Mouse (Mus musculus) inflammation-experienced regulatory T-cells, adult 6 months (primary cell): ENCODE results near the gene Cgref1. TPM values are rescaled to one million over a fixed set of nuclear protein-coding genes. Genes with fewer than 3 reads are reported as not detected.

Source experiments
- ATAC-seq: one replicate; pipeline ENCODE4 v1.8.0; 2017
- polyA plus RNA-seq, 3 experiments: library from polyadenylated mRNA; unstranded; fragments of 100-300 nt; shearing (Covaris generic); gene quantifications; one replicate each; pipeline ENCODE4 v1.2.1; 2017

Cgref1 gene
- polyA plus RNA-seq, result not detected

DNA sequence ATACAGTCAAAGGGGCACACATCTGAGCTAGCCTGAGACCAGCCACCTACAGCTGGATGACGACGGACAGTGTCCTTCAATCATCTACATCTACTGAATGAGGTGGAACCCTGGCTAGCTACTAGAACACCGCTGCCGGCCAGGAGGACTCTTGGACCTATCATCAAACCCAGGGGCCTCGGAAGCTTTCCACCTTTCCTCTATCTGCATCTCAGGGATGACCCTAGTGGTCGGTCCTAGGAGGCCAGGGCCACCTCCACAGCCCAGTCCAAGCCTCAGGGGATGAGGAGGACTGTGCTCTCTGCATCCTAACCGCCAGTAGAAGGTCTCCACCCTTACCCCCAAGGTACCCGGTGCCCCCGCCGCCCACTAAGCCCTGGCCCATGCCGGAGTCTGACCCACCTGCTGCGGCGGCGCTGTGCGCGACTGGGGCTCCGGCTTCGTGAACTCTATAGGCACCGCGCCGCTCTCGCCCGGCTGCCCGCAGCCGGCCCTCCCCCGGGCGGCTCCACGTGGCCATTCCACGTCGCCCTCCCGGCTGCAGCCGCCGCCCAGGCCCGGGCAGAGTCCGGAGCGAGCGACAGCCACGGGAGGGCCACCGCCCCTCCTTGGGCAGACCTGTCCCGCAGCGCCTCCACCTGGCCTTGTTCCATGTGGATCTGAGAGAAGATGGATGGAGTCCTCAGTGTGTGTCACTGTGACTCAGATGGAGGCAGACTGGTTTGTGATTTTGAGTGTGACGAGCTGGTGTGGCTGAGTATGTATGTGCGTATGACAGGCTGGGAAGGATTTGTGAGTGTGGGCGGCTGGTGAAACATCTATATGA lies at the start of gene Cgref1:
TSS of gene Cgref1 (minus strand) at position 636 of the 826 bp plus-strand sequence.
- ATAC-seq, result no peak

DNA sequence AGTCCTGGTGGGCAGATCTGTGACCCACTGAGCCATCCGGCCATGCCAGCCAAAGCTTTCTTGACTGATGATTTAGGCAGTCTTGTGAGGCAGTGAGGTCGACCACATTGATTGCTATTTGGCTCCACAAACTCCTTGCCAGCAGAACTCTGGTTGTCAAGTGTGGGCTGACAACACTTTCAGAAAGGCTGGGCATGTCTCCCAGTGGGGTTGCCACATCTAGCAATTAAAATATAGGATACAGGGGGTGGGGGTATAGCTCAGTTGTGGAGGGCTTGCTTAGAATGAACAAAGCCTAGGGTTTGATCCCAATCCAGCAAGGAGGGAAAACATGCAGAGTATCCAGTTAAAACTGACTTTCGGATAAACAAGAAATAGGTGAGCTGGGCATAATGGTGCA lies 48.7 kb upstream of the Cgref1 start:
- ATAC-seq, result no peak

DNA sequence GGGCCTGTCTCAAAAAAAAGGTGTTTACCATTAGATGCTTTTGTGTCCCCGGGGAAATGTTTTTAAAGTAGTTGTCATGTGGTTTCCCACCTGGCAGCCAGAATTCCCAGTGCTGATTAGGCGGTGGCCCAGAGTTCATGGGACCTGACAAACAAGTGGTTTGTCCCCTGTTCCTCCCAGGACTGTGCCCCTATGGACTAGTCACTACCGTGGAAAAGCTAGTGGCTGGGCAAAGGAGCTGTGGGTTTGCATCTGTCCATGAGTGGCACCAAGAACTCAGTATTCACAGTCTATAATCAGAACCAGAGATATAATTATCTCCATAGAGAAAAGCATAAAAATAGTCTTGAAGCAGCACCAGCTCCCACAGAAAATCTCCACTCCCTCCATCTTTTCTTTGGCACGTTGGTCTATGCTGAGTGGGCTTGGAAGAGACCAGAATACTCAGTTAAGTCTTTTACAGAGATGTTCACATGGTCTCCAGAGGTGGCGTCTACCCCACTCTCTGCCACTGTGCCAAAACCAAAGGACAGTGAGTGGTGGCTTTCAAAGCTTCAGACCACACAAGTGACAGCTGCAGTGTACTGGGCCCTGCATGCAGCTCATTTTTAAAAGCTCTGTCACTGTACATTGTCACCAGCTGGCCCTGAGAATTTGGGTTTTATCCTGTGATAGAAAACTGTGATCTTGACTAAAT lies 47.7 kb upstream of the Cgref1 start:
- ATAC-seq, result no peak

DNA sequence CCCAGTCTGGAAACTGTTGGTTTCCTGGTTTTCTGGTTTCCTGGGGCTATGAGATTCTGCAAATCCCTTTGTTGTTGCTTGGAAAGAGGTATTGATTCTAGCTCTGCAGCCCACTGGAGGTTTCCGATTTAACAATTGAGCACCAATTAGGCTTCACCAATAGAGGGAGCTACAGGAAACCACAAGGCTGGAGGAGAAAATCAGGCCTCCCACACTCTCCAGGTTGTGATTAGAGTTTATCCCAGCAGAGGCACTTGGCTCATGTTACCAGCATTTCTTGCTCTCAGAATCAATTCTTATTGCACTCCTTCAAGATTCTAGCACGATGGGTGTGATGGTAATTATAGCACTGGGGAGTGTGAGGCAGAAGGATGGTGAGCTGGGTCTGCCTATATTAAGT lies 37.0 kb upstream of the Cgref1 start:
- no peak for ATAC-seq

DNA sequence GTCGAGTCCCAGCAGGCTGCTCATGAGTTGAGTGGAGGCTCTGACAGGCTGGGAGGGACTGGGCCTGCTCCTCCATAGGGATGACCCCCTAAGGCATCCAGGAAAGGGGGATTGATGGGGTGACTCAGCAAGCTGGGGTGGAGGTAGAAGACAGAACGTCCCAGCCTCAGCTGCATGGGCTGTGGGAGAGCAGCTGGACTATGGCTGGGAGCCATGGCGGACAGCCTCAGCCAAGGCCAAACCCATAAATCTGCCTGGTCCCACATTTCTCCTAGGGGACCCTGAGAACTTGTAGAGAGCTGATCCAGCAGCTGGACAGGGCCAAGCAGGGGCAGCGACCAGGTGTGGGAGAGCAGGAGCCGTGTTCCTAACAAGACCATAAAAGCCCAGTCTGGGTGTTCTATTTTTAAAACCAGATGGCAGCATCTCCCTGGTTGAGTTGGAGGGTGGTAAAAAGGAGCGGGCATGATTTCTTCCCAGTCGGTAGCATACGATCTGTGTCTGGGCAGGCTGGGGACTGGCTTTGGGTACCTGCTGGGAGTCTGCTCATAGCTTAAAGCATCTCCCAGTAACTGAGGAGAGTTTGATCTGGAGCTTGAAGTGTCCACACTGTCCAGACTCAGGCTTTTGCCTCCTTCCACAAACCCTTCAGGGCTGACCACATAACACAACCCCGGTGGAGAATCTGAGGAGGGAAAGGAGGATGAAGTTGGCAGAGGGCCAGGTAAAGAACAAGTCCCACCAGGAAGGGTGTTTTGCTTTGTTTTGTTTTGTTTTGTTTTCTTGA lies 29.7 kb upstream of the Cgref1 start:
- no peak for ATAC-seq

DNA sequence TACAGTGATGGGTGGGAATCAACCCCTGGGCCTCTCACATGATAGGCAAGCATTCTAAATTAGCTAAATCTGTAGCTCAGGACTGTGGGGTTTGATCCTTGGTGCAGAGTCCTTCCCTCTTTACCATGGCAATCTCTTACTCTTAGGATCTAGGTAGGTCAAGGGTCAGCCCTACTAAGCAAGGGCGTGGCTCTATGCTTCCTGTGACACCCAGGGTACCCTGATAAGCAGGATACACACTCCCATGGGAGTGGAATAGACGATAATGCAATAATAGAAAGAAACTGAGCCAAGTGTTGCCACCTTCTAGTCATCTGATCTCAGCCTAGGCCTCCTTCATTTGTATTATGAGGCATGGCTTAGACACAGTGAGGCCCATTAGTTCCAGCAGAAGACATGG lies 24.0 kb upstream of the Cgref1 start:
- no peak for ATAC-seq

DNA sequence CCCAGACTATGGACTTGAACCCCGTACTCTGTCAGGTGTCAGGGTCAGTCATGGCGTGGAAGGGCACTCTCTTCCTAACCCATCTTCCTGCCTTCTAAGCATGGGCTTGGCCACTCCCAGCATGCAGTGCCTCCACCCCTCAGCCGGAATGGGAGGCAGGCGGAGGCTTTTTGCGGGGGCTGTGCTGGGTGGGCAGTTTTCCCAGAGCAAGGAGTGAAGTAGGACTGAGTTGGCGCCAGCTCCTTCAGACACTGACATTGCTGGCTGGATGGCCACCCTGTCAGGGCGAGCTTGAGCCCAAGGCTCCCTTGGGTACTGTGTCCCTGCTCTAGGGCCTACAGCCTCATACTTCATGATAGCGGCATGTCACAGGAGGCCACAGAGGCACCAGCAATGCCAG lies 23.0 kb upstream of the Cgref1 start, which contains the start of gene Tcf23:
TSS of gene Tcf23 (plus strand) at position 247 of the 400 bp plus-strand sequence.
- no peak for ATAC-seq

DNA sequence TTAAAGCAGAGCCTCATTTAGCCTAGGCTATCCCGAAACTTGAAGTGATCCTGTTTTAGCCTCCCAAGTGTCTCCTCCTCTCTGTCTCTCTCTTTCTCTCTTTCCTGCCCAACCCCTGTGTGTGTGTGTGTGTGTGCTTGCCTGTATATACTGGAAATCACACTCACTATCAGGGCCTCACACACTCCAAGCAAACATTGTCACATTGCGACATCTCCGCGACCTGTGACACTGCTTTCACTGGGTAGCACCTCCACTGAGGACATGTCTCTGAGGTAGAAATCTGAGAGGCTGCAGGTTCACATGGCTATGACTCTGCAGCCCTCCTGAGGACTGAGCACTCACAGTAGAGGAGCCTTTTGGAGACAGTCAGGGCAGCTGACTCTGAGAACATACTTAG lies 20.8 kb upstream of the Cgref1 start:
- ATAC-seq, result no peak

DNA sequence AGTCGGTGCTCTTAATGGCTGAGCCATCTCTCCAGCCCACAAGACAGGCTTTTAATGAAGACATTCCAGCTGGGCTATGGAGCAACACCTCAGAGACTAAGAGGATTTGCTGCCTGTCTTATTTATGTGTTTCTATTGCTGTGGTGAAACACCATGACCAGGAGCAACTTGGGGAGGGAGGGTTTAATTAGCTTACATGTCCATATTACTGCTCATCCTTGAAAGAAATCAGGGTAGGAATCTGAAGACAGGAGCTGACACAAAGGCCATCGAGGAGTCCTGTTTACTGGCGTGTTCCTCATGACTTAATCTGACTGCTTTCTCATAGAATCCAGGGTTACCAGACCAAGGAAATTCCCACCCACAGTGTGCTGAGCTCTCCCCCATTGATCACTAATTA lies 18.5 kb upstream of the Cgref1 start:
- ATAC-seq, result no peak

DNA sequence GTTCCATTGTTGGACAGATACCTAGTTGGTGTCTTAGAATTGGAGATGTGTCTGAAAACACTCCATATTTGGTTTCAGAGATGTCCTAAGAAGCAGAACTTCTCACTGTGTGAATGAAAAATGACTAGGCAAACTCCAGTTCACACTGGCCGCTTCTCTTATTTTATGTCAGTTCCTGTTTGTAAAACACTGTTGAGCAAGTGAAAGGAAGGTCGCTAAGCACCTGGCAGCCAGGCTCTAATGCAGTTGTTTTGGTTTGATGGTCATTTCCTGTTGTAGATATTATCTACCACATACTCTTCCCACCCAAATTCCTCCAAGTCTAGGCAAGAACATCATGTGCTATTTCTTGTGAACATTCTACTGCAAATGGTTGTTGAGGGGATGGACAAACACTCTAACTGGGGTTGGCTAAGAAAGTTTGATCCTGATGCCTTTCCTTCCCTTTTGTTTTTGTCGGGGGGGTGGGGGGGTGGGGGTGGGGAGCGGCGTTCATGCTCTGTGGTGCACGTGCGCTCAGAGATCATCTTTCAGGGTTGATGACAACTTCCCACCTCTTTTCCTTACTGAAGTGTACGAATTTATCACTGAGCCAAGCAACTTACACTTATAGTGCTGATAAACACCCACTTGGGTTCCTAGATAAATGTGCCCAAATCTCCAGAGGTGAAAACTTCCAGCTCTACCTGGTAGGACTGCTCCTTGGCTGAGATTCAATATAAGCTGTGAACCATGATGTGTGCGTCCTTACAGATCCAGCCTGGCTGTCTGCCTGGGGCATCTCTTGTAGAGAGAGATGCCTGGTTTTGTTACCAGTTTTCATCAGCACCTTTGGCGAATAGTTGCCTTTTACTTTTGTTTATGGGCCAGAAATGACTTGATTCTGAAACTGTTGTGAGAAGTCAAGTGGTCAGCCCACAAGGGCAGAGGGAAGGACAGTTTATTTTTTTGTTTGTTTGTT lies 16.4 kb upstream of the Cgref1 start:
- peak; percentile 32 for ATAC-seq

DNA sequence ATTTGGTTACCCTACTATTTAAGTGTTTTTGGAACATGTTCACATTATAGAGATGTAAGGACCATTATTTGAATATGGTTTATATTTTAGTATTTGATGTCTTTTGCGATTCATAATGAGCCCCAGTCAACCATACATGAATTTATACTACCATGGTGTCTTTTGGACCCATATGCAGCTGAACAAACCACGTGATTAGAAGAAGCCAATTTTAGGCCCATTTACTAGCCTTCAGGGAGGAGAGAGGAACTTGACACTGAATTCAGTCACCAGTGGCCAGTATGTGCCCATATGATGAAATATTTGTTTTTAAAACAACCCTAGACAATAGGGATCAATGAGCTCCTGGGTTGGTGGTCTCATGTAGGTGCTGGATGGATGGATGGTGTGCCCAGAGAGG lies 15.4 kb upstream of the Cgref1 start:
- no peak for ATAC-seq

DNA sequence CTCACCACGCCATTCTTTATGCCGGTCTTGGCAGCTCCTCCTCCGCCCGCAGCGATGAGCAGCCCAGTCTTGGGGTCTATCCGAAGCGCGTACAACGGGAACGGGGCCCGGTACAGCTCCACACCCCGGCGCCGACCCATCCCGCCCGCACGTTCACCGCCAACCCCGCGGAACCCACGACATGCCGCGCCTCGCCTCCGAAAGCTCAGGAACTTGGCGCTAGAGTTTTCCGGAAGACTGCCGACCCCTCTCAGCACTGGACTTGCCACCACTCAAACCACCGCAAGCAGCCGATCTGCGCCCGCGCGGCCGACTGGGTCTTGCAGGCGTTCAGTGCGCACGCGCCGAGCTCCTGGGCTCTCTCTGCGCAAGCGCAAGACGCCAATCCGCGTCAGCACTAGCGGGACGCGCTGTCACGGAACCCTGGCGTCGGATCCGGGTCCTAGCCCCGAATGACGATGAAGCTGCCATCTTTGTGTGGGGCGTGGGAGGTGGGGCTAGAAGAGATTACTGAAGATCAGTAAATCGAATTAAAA lies 14.6 kb upstream of the Cgref1 start, which contains the start of gene Preb:
TSS of gene Preb (minus strand) at position 396 of the 536 bp plus-strand sequence.
- ATAC-seq, result peak; percentile 93

DNA sequence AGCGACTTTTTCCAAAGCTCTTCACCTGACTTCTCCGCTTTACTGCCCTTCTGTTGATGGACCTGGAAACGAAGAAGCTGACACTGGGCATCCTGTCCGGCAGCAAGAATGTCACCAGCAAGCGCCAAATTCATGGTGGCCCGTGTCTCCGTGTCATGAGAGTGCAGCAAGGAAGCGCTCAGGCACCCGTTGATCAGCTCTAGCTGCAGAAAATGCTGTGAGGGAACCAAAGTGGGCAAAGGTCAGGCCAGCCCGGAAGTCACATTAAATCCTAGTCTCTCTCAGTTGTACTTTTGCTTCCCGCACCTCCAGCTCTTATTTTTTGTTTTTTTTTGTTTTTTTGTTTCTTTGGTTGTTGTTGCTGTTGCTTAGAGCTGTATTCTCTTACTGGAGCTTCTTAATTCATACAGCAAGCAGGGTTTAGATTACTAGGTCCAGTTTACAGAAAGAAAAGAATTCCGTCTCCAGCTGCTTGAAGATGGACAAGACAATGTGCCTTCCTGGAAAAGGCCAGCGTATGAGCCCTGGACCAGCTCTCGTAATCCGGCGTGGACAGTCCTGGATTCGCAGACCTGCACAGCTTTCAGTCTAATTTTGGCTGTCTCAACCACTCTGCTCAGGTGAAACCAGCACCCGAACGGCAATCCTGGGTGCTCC lies 13.9 kb upstream of the Cgref1 start:
- no peak for ATAC-seq

DNA sequence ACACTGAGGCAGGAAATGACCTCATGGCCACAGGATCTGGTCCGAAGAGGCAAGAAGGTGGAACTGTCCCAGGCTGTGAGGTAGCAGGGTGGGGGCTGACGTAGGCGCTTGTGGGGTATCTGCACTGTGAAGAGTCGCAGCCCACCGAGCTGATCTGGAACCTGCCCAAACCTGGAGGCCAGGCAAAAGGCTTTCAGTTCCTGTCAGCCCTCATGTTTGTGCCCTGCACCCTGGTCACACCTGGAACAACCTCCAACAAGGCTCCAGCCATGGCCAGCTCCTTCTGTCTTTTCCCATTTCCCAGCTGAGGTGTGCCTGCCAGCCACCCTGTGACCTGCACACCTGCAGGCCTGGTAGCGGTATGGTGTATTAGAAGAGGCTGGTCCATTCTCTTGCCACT lies 12.5 kb upstream of the Cgref1 start:
- ATAC-seq, result no peak

DNA sequence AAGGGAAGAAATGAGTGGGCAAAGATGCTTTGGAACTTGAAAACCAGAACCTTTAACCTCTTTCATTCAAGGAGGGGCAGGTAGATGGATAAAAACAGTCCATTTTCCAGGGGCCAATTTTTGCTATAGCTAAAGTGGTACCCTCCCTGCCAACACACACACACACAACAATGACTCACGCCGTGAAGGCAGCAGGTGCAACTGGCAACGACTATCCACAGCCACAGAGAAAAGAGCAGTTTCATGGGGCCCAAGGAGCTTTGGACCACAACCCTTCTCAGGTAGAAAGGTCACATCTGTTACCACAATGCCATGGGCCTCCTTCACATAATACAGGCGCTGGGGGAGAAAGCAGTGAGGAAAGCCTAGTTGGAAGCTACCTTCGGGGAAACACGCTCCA lies 10.4 kb upstream of the Cgref1 start:
- ATAC-seq, result no peak

DNA sequence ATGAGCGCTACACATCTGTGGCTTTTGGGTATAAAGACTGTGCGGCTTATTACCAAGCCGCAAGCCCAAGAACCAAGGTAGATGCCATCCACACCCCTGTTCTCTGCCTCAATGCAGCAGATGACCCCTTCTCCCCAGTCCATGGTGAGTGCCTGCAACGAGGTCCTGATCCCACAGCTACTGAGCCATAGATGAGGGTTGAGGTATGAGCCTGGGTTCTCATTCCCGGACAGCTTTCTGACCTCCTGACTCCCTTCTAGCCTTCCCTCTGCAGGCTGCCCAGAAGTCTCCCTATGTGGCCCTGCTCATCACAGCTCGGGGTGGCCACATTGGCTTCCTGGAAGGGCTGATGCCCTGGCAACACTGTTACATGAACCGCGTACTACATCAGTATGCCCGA lies 9.2 kb upstream of the Cgref1 start:
- no peak for ATAC-seq

DNA sequence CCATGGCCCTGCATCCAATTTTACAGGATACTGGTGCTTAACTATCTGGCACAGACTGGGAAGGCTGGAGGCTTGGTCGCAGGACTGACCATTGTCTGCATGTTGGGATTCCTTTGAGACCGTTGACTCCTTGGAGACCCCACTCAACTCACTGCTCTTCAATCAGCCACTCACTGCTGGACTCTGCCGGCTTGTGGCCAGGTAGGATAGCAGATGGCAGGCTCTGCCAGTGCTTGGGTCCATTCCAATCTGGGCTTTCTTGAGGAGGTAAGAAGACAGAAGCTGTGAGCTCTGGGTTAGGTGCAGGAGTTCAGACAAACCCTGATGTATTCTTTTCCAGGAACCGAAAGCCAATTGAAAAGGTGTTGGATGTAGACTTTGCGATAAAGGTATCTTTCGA lies 8.7 kb upstream of the Cgref1 start:
- no peak for ATAC-seq

DNA sequence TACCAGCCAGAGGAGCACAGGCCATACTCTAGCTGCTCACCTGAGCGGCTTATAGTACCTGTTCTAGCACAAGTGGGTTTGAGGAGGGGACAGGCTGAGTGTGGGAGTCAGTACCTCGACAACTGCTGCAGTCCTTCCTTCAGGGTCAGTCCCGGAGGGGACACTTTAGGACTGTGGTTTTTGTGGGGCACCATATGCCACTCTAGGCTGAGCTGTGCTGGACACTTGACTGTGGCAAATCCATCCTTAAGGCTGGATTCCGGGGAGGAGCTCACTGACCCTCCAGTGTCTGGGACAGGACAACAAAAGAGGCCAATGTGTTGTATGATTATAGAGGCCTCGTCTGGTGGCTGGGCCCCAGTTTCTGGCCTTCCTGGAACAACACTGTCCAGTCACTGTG lies 7.2 kb upstream of the Cgref1 start:
- ATAC-seq, result no peak

DNA sequence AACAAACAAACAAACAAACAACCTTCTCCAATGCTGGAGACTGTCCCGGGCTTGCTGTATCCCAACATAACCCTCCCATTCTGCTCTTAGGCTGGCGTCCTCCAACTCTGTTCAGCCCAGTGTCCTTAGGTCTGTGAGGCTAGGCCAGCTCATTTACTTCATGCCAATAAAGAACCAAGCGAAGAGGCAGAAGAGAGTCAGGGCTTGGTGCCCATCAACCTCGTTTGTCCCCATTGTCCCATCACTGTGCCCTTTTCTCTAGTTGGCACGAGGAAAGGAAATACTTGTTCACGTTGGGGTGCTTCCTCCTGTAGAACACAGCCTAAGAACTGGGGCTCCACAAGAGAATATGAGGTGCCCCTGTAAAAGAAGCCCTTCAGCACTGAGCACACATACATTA lies 6.3 kb upstream of the Cgref1 start:
- ATAC-seq, result no peak

DNA sequence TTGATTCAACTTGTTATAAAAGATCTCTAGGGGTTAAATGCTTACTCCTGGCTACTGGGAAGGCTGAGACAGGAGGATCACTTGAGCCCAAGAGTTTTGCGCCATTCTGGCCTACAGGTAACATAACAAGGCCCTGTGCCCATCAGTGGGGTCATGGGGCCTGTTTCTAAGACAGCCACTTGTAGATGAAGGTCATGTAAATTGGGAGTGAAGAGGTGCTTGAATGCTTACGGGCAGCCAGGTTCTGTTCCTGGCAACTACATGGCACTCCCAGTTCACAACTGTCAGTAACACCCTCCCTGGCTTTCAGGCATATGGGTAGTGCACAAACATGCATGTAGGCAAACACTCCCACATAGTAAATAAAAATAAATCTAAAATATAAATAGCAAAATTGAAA lies 5.5 kb upstream of the Cgref1 start:
- no peak for ATAC-seq

DNA sequence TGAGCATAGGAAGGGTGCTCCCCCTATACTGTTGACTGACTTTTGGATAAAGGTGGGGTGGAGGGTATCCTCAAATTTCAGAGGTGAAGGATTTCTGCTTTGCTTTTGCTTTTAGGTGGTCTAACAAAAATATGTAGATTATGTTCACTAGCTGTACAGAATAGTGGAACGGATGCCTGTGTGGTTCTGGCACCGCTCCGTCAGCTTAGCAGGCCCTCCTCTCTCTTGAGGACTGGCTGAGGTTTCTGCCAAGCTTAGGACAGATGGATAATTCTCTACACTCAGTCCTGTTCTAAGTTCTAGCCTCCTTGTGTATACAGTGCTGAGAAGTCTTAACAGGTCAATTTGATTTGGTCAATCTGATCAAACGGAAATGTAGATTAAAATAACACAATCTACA lies 5.1 kb upstream of the Cgref1 start:
- no peak for ATAC-seq
